Mouse (Mus musculus): Measurements from ENCODE around the gene Cox7a2l. TPM values are rescaled to one million over a fixed set of nuclear protein-coding genes. Genes with fewer than 3 reads are reported as not detected.

Gene Cox7a2l
- total RNA-seq, 2 experiments from 2014 or later: 158 TPM

DNA sequence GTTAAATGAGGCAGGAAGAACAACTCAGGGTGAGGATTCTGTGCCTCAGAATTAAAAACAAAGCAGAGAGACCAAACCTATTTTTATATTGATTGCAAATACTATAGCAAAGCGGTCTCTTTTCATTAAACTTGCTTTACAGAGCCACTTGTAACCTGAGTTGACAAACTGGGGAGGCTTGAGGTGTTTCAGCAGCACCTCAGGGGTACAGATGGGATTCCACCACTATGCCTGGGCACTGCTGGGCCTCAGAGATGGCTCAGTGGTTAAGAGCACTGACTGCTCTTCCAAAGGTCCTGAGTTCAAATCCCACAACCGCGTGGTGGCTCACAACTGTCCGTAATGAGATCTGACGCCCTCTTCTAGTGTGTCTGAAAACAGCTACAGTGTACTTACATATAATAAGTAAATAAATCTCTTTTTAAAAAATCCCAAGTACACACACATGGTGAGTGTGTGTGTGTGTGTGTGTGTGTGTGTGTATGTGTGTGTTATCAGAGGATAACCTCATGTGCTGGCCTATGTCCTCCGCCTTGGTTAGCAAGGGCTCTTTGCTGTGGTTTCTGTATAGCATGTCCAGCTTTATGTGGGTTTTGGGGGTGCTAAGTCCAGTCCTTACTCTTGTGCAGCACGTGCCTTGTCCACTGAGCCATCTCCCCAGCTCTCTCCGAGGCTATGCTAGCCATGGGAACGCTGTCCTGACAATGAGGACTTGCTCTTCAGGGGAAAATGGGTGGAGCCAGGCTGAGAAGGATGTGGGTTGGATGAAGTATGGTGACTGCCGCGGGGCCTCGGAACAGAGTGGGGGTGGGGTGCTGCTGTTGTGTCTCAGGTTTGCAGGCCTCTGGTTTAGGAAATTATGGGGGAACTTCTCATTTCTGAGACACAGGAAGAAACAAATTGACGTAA is 9.7 kb upstream of the Cox7a2l start:
- intact Hi-C loops (cut with DNase I): no loop called here
- DNase-seq: peak; percentile 49

DNA sequence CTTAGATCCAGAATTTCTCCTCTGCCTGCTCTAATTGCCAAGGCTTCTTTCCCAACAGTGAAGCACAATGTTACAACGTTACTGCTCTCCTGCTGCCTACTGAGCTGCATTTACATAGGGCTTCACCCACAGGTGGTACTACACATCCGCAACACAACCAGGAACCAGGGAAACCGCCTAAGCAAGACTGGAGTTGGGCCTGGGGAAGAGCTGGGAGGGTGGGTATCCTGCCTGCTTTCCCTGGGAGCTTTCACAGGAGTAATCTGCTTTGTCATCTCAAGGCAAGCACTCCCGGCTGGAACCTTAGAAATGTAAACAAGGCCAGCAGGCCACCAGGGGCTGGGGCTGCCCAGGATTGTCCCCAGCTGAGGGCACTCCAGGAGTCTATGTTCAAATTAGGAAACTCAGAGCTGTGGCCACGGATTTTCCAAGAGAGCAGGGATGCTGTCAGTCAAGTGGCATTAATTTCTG is 9.0 kb upstream of the Cox7a2l start:
- no peak for DNase-seq
- intact Hi-C loops (cut with DNase I): no loop called here

GRCm38 (mm10) chr17:83525596-83525995 is 8.5 kb upstream of the Cox7a2l start:
- intact Hi-C loops (cut with DNase I): no loop called here
- DNase-seq: no peak

DNA sequence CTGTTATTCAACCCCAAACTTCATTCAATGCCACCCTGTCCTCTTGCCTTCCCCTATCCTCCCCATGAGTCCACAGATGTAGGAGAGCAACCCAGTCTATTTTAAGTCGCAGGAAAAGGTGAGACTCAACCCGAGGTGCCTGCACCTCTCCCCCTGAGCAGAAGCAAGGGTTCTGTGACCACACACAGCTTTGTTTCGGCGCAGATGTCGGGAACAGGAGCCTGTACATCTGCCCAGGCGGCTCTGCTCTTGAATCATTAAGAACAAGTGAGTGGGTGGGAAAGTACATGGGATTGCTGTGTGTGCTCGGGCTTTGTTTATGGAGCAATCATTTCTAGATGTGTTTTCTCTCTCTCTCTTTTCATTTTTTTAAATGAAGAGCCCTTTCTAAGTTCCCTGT is 7.6 kb upstream of the Cox7a2l start:
- intact Hi-C loops (cut with DNase I): no loop called here
- DNase-seq: no peak

DNA sequence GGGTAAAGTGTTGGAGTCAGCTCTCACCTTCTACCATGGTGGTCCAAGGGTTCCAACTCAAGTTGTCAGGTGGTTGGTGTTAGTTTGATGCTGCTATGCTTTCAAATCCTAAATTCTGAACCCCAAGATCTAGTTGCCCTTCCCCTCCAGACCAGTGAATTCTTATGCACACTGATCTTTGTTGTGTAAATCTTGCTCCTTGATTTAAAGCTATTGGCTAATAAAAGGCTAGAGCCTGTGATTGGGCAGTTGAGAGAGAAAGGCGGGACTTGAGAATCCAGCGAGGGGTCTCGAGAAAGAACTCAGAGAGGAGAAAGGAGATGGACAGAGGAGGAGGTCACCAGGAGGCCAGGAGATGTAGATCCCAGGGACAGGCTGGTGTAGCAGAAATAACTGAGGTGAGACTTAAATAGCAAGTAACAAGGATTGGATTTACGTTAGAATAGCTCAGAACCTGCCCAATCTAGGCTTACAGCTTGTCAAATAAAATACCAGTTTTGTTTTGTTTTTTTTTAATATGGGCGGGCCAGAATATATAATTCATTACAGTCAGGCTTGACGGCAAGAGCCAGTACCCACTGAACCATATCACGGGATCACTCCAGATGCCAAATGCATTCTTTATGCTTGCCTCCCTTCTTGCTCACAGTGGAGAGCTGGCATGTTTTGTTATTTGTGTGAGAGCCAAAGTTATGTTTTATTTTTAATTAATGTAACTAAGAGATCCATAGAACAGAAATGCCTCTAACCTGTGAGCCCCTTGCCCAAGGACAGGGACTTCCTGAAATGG is 5.7 kb upstream of the Cox7a2l start:
- intact Hi-C loops (cut with DNase I): no loop called here

DNA sequence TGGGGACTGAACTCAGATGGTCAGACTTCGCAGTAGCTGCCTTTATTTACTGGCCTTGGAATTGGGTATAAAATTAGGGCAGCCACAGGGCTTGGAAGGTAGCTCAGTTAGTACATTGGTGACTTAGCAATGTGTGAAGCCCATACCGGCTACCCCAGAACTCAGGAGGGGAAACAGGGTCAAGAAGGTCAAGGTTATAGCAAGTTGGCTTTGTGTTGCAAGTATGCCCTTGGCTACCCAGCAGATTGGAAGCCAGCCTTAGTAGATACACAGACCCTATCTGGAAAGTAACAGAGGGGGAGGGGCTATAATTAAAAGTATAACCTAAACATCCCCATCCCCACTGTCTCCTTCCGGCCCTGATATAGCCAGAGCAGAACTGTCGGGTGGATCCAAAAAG is 4.8 kb upstream of the Cox7a2l start:
- intact Hi-C loops (cut with DNase I): no loop called here
- no peak for DNase-seq

More for the DNA sequence above, 5.7 kb upstream of the Cox7a2l start:
- DNase-seq: no peak

DNA sequence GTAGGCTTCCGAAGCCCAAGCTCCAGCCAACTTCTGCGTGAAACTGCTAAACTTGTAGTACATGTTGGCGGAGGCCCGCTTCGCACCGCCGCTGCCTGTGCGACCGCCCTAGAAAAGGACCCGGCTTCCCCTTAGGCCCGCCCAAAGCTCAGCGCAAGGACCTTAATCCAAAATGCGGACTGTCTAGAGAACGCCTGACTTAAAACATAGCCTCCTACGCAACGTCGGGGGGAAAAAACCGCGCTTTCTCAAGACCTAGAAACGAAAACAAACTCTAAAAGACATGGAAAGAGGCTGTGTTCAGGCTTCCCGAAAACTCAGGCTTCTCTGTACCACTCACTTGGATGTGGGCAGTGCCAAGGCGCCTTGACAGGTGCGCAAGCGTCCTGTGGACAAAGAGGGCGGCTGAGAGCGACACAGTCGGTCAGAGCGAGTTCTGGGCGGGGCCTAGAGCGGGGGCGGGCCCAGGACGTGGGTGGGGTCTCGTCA is 2.9 kb downstream of the Cox7a2l start:
- DNase-seq: peak; percentile 93
- intact Hi-C loops (cut with DNase I): no loop called here

- DNase-seq: no peak
- intact Hi-C loops (cut with DNase I): no loop called here
These were observed 3.4 kb downstream of the Cox7a2l start for GRCm38 (mm10) chr17:83513655-83514212.

DNA sequence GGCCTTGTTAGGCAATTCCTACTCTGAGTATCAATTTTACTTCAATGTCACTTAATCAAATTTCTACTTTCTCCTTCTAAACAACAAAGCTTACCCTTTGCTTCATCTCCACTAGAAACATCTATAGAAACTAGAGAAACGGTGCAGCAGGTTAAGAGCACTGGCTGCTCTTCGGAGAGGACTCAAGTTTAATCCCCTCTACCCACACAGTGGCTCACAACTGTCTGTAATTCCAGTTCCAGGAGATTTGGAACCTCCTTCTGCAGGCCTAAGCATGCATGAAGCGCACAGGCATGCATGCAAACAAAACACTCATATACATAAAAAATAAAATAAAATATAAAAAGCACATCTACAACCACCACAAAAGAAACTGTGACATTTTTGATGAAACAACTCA is 5.0 kb downstream of the Cox7a2l start:
- no peak for DNase-seq
- intact Hi-C loops (cut with DNase I): no loop called here

DNA sequence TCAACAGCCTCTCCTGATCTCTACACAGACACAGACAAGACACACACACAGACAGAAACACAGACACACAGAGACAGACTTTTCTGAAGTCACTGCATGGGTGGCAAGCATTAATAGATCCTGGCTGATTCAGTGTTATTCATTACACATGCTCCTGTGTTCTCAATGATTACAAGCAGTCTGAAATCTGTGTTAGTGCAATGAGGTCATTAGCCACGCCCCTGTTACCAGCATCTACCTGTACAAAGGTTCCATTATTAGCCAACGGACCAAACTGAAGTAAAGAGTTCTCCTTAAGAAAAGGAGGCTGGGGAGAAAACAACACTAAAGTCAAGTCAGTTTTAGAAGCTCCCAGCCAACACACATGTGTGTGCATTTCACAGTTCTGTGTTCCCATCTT is 13.4 kb downstream of the Cox7a2l start:
- intact Hi-C loops (cut with DNase I): no loop called here
- DNase-seq: no peak

GRCm38 (mm10) chr17:83499692-83500091 is 17.4 kb downstream of the Cox7a2l start:
- DNase-seq: no peak
- intact Hi-C loops (cut with DNase I): no loop called here

- intact Hi-C loops (cut with DNase I): no loop called here
- DNase-seq: no peak
These were observed 18.2 kb downstream of the Cox7a2l start for GRCm38 (mm10) chr17:83498889-83499288.

DNA sequence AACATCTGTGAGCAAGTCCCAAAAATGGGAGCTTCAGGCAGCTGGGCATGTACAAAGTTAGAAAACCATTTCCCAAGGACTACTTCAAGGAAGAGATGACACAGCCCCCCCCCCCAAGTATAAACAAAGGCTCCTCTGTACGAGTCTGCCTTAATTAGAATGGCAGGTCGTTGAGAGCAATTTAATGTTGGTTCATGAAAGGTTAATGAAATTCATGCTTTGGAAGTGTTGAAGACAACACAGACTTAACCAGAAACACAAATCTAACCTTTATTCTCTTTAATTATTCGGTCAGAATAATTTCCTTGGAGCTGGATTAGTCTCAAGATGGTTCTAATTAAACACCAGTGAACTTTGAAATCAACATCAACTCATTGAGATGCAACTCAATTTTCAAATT is 29.4 kb downstream of the Cox7a2l start:
- no peak for DNase-seq
- intact Hi-C loops (cut with DNase I): no loop called here

DNA sequence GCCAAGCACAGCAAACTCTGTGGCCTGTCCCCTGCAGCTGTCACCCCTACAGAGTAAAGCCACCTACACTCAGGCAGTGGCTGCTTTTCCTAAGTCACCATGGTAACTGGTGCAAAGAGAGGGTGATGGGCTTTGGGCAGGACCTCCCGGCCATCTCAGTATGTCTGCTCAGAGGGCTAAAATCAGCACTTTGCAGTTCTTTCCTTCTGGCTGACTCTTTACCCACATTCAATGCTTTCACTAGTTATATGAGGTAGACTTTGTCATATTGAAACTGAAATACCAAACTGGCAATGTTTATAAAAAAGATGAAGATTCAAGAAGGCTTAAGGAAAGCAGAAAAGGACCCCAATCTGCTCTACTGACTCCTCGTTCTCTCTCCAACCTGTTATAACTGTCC is 33.3 kb downstream of the Cox7a2l start:
- intact Hi-C loops (cut with DNase I): no loop called here
- DNase-seq: no peak

DNA sequence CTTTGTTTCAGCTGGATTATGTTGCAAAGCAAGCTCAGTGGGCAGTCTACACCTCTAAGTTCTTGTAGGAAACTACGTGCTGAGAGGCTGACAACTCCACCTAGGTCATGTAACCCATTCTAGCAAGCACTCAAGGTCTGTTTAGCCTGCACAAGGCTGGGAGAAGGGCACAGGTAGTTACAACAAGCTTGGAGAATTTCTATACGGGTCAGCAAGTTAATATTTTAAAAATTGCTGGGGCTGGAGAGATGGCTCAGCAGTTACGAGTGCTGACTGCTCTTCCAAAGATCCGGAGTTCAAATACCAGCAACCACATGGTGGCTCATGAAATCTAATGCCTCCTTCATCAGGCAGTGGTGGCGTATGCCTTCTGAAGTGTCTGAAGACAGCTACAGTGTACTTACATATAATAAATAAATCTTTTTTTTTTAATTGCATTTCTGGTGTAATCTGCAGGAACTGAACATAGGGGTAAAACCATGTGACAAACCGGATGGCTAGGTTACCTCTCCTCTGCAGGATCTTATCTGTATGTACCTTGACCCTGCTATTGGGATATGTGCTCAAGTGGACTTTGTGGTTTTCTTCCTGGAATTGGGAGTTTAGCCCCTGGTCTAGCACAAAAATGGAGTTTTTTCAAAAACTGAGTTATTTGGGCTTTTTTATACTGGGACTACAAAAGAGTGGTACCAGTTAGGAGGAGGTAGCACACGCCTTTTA is 34.2 kb downstream of the Cox7a2l start:
- intact Hi-C loops (cut with DNase I): no loop called here
- DNase-seq: no peak

- intact Hi-C loops (cut with DNase I): no loop called here
- DNase-seq: peak; percentile 29
These were observed 35.6 kb downstream of the Cox7a2l start for GRCm38 (mm10) chr17:83481551-83481950.

- intact Hi-C loops (cut with DNase I): no loop called here
- no peak for DNase-seq
These were observed 40.0 kb downstream of the Cox7a2l start for GRCm38 (mm10) chr17:83477089-83477488.

- intact Hi-C loops (cut with DNase I): no loop called here
- DNase-seq: no peak
These were observed 47.5 kb downstream of the Cox7a2l start for GRCm38 (mm10) chr17:83469586-83469985.

DNA sequence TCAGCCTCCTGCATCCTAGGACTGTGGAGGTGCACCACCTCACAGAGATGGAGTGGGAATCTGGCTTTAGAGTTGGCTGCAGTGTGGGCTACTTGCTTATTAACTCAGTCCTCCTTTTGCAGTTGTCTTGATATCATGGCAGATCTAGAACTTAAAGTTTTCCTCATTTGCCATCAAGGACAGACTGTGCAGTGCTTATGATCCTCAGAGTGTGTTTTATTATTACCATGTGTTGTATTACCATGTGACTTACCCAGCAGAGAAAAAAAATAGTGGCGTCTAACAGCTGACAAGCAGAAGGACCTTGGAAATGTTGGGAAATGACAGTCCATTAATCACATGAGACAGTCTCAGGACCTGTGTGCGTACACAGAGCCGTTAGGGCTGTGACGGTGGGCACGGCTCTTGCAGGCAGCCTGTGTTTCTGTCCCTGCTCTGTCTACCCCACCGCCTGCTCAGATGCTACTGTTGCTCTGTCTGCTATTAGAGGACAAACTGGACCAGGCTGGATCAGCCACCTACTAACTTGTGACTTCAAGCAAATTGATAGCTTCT is 50.4 kb downstream of the Cox7a2l start:
- DNase-seq: no peak
- intact Hi-C loops (cut with DNase I): no loop called here

- intact Hi-C loops (cut with DNase I): no loop called here
- DNase-seq: no peak
These were observed 51.2 kb downstream of the Cox7a2l start for GRCm38 (mm10) chr17:83465969-83466368.

Measured in left cerebral cortex, postnatal 4 days (tissue).